Mouse (Mus musculus) heart, embryonic 16.5 days (tissue): Measurements from ENCODE around the gene Arpp19. TPM values are rescaled to one million over a fixed set of nuclear protein-coding genes. Genes with fewer than 3 reads are reported as not detected.

Experiments used
- ATAC-seq: fragments of 200-750 bp; cut with Nextera tagmentation; replicated peaks from 2 replicates; pipeline ENCODE4 v1.8.0; 2017; ENCODE audit warnings: moderate number of reproducible peaks; ENCODE audit not compliant: insufficient read depth, low FRiP score; ENCODE audit errors: extremely low read depth
- H3K27ac ChIP-seq: fragments of 300-500 bp; sonication (generic); 2 replicates; pipeline ENCODE4 v1.5.1; 2014; ENCODE audit warnings: mild to moderate bottlenecking, low read length, control low read depth, moderate library complexity
- H3K27me3 ChIP-seq: fragments of 300-500 bp; sonication (generic); 2 replicates; pipeline ENCODE4 v1.6.1; 2014; ENCODE audit warnings: low read length, mixed read lengths; ENCODE audit not compliant: control insufficient read depth, insufficient read depth
- H3K36me3 ChIP-seq: fragments of 300-500 bp; sonication (generic); 2 replicates; pipeline ENCODE4 v1.6.1; 2014; ENCODE audit not compliant: control insufficient read depth, insufficient read depth
- H3K4me1 ChIP-seq: fragments of 300-500 bp; sonication (generic); 2 replicates; pipeline ENCODE4 v1.6.1; 2014; ENCODE audit warnings: low read length, mixed read lengths; ENCODE audit not compliant: control insufficient read depth, insufficient read depth
- H3K4me2 ChIP-seq: fragments of 300-500 bp; sonication (generic); 2 replicates; pipeline ENCODE4 v1.6.1; 2014; ENCODE audit warnings: low read depth, mild to moderate bottlenecking, control low read depth, low read length
- H3K4me3 ChIP-seq: fragments of 300-500 bp; sonication (generic); 2 replicates; pipeline ENCODE4 v1.5.1; 2014; ENCODE audit warnings: mild to moderate bottlenecking, control low read depth, low read length
- H3K9ac ChIP-seq: fragments of 300-500 bp; sonication (generic); 2 replicates; pipeline ENCODE4 v1.6.1; 2014; ENCODE audit warnings: low read length, control low read depth
- H3K9me3 ChIP-seq: fragments of 300-500 bp; sonication (generic); replicated peaks from 2 replicates; pipeline ENCODE4 v1.6.1; 2016; ENCODE audit warnings: low read length; ENCODE audit not compliant: control insufficient read depth
- WGBS: fragments of 180-500 bp; shearing (Covaris S2); extraction: QIAGEN DNeasy Blood & Tissue Kit; methylation state at CpG from one replicate; pipeline ENCODE4 v1.1.7; 2014; 5-methylcytosine and 5-hydroxymethylcytosine counted together
- polyA plus RNA-seq: library from polyadenylated mRNA; unstranded; fragments of >200 nt; fragmentation: Nextera tagmentation; extraction: Ambion mirVana; gene quantifications from 2 replicates; pipeline ENCODE4 v1.2.1, GENCODE M21; 2015

Gene Arpp19
- polyA plus RNA-seq, 1 experiment from 2014 or later: 195 TPM

- H3K9me3 ChIP-seq: peaks cover 3% of the 10 kb centered on the region; the same call in 1 of the 2 replicates
- no peaks in the 10 kb centered on the region for H3K27me3 ChIP-seq
- H3K4me1 ChIP-seq: 0 out of 2 replicates have a peak, but pooled peaks cover 2% of the 10 kb centered on the region
- no peak overlapping the region for H3K4me2 ChIP-seq
- no peak for ATAC-seq
- WGBS: 81% methylated on average over 6 of the region's 6 CpGs
- no peak overlapping the region for H3K9ac ChIP-seq
- H3K36me3 ChIP-seq: peaks cover 9% of the 10 kb centered on the region
- H3K27ac ChIP-seq: no peak overlapping the region
- no peak overlapping the region for H3K4me3 ChIP-seq
Measured at GRCm38 (mm10) chr9:75025689-75026088, 11.7 kb upstream of the Arpp19 start.

- Histone ChIP-seq H3K4me1 (no peaks in the 10 kb centered on the region), H3K36me3 (peaks cover 4% of the 10 kb centered on the region; the same call in 1 of the 2 replicates), H3K9ac (no peak overlapping the region), H3K4me3 (no peak overlapping the region), H3K27ac (no peak overlapping the region), H3K9me3 (no peaks in the 10 kb centered on the region), H3K27me3 (no peaks in the 10 kb centered on the region), H3K4me2 (no peak overlapping the region)
- ATAC-seq: no peak
- WGBS: 90% methylated on average over 1 of the region's 1 CpGs
Measured at GRCm38 (mm10) chr9:75032408-75032807, 5.0 kb upstream of the Arpp19 start.

GRCm38 (mm10) chr9:75033141-75033540 is 4.3 kb upstream of the Arpp19 start:
- no peaks in the 10 kb centered on the region for H3K4me1 ChIP-seq
- H3K9me3 ChIP-seq: no peaks in the 10 kb centered on the region
- WGBS: 57% methylated on average over 7 of the region's 7 CpGs
- H3K27me3 ChIP-seq: no peaks in the 10 kb centered on the region
- no peak for ATAC-seq
- H3K4me2 ChIP-seq: no peak overlapping the region
- H3K4me3 ChIP-seq: no peak overlapping the region
- no peak overlapping the region for H3K9ac ChIP-seq
- no peak overlapping the region for H3K27ac ChIP-seq
- H3K36me3 ChIP-seq: peaks cover 4% of the 10 kb centered on the region; the same call in 1 of the 2 replicates

GRCm38 (mm10) chr9:75034691-75035090 is 2.7 kb upstream of the Arpp19 start:
- Histone ChIP-seq H3K9ac (no peak overlapping the region), H3K9me3 (no peaks in the 10 kb centered on the region), H3K27ac (no peak overlapping the region), H3K36me3 (no peaks in the 10 kb centered on the region), H3K27me3 (no peaks in the 10 kb centered on the region), H3K4me1 (peaks cover 7% of the 10 kb centered on the region), H3K4me3 (no peak overlapping the region), H3K4me2 (no peak overlapping the region)
- 14% methylated on average over 1 of the region's 1 CpGs for WGBS
- ATAC-seq: no peak

GRCm38 (mm10) chr9:75035944-75036343 is 1.5 kb upstream of the Arpp19 start:
- Histone ChIP-seq H3K4me1 (peaks cover 7% of the 10 kb centered on the region), H3K27me3 (no peaks in the 10 kb centered on the region), H3K36me3 (no peaks in the 10 kb centered on the region), H3K9me3 (no peaks in the 10 kb centered on the region), H3K9ac (no peak overlapping the region), H3K27ac (no peak overlapping the region), H3K4me2 (no peak overlapping the region), H3K4me3 (no peak overlapping the region)
- no peak for ATAC-seq
- 73% methylated on average over 4 of the region's 4 CpGs for WGBS

- H3K9ac ChIP-seq: peak overlapping the region; percentile 92
- peak overlapping the region; percentile 83 for H3K4me3 ChIP-seq
- H3K27ac ChIP-seq: no peak overlapping the region
- H3K4me2 ChIP-seq: peak overlapping the region; percentile 83
- peaks cover 7% of the 10 kb centered on the region for H3K4me1 ChIP-seq
- H3K27me3 ChIP-seq: no peaks in the 10 kb centered on the region
- WGBS: 1% methylated on average over 10 of the region's 10 CpGs
- H3K36me3 ChIP-seq: no peaks in the 10 kb centered on the region
- no peak for ATAC-seq
- no peaks in the 10 kb centered on the region for H3K9me3 ChIP-seq
Measured at GRCm38 (mm10) chr9:75038357-75038688, 909 bp downstream of the Arpp19 start.

GRCm38 (mm10) chr9:75040566-75040965 is 3.2 kb downstream of the Arpp19 start:
- H3K36me3 ChIP-seq: no peaks in the 10 kb centered on the region; the same call in 1 of the 2 replicates
- H3K4me1 ChIP-seq: peaks cover 7% of the 10 kb centered on the region
- no peak overlapping the region for H3K4me3 ChIP-seq
- WGBS: 84% methylated on average over 2 of the region's 2 CpGs
- ATAC-seq: no peak
- H3K27me3 ChIP-seq: no peaks in the 10 kb centered on the region
- no peak overlapping the region for H3K4me2 ChIP-seq
- H3K27ac ChIP-seq: no peak overlapping the region
- no peak overlapping the region for H3K9ac ChIP-seq
- H3K9me3 ChIP-seq: no peaks in the 10 kb centered on the region

- no peak overlapping the region for H3K4me3 ChIP-seq
- 71% methylated on average over 2 of the region's 2 CpGs for WGBS
- no peak overlapping the region for H3K4me2 ChIP-seq
- H3K27me3 ChIP-seq: no peaks in the 10 kb centered on the region
- ATAC-seq: no peak
- H3K4me1 ChIP-seq: peaks cover 7% of the 10 kb centered on the region
- H3K36me3 ChIP-seq: no peaks in the 10 kb centered on the region; the same call in 1 of the 2 replicates
- no peak overlapping the region for H3K9ac ChIP-seq
- H3K27ac ChIP-seq: no peak overlapping the region
- no peaks in the 10 kb centered on the region for H3K9me3 ChIP-seq
Measured at GRCm38 (mm10) chr9:75041840-75042525, 4.6 kb downstream of the Arpp19 start.

GRCm38 (mm10) chr9:75043191-75043590 is 5.8 kb downstream of the Arpp19 start:
- Histone ChIP-seq H3K36me3 (no peaks in the 10 kb centered on the region; the same call in 1 of the 2 replicates), H3K27me3 (no peaks in the 10 kb centered on the region), H3K27ac (no peak overlapping the region), H3K9me3 (no peaks in the 10 kb centered on the region), H3K4me1 (peaks cover 7% of the 10 kb centered on the region), H3K4me2 (no peak overlapping the region), H3K4me3 (no peak overlapping the region), H3K9ac (no peak overlapping the region)
- no peak for ATAC-seq
- WGBS: 89% methylated on average over 2 of the region's 2 CpGs
